Mouse (Mus musculus) hindbrain, embryonic 15.5 days (tissue): ENCODE measurements around the gene Med1. TPM values are rescaled to one million over a fixed set of nuclear protein-coding genes. Genes with fewer than 3 reads are reported as not detected.
A peak's percentile ranks its signal among the peaks of the same experiment; 100 is the strongest.
"Not testable (repeated sequence)": the region's sequence is repeated elsewhere in the genome, so short reads cannot be mapped to it uniquely, and the experiment has no call there.

ENCODE experiments used
- ATAC-seq: fragments of 200-750 bp; cut with Nextera tagmentation; 2 replicates; pipeline ENCODE4 v1.8.0; 2017; ENCODE audit warnings: low read depth, moderate number of reproducible peaks, moderate TSS enrichment; ENCODE audit not compliant: low FRiP score
- H3K27ac ChIP-seq: fragments of 300-500 bp; sonication (generic); replicated peaks from 2 replicates; pipeline ENCODE4 v1.5.1; 2015; ENCODE audit warnings: mild to moderate bottlenecking, inconsistent platforms
- H3K27me3 ChIP-seq: fragments of 300-500 bp; sonication (generic); 2 replicates; pipeline ENCODE4 v1.6.1; 2015; ENCODE audit warnings: control low read depth, inconsistent platforms
- H3K36me3 ChIP-seq: fragments of 300-500 bp; sonication (generic); 2 replicates; pipeline ENCODE4 v1.6.1; 2015; ENCODE audit warnings: control low read depth, inconsistent platforms
- H3K4me1 ChIP-seq: fragments of 300-500 bp; sonication (generic); replicated peaks from 2 replicates; pipeline ENCODE4 v1.6.1; 2015; ENCODE audit warnings: control low read depth, inconsistent platforms
- H3K4me2 ChIP-seq: fragments of 300-500 bp; sonication (generic); 2 replicates; pipeline ENCODE4 v1.6.1; 2015; ENCODE audit warnings: moderate library complexity, mild to moderate bottlenecking, inconsistent platforms
- H3K4me3 ChIP-seq: fragments of 300-500 bp; sonication (generic); 2 replicates; pipeline ENCODE4 v1.5.1; 2015; ENCODE audit warnings: mild to moderate bottlenecking, inconsistent platforms
- H3K9ac ChIP-seq: fragments of 300-500 bp; sonication (generic); 2 replicates; pipeline ENCODE4 v1.6.1; 2015; ENCODE audit warnings: inconsistent platforms
- H3K9me3 ChIP-seq: fragments of 300-500 bp; sonication (generic); 2 replicates; pipeline ENCODE4 v1.6.1; 2016; ENCODE audit warnings: control low read depth, inconsistent platforms
- WGBS: fragments of 180-500 bp; shearing (Covaris S2); methylation state at CpG from one replicate; pipeline ENCODE4 v1.1.7; 2015; 5-methylcytosine and 5-hydroxymethylcytosine counted together
- polyA plus RNA-seq: library from polyadenylated mRNA; unstranded; fragments of >200 nt; fragmentation: Nextera tagmentation; extraction: Ambion mirVana; gene quantifications from 2 replicates; pipeline ENCODE4 v1.2.1, GENCODE M21; 2015

Gene Med1
- polyA plus RNA-seq, 1 experiment from 2014 or later, result 55.3 TPM

GRCm38 (mm10) chr11:98201791-98202640 lies 8.9 kb upstream of the Med1 start:
- H3K9me3 ChIP-seq, result no peaks in the 10 kb centered on the region
- H3K27ac ChIP-seq, result peak overlapping the region; percentile 97
- no peaks in the 10 kb centered on the region for H3K36me3 ChIP-seq
- peak overlapping the region; percentile 91 for H3K4me3 ChIP-seq
- peak overlapping the region; percentile 80 for H3K4me2 ChIP-seq
- ATAC-seq, result peak; percentile 2; the same call in 1 of the 2 replicates
- H3K4me1 ChIP-seq, result peaks cover 24% of the 10 kb centered on the region
- H3K9ac ChIP-seq, result peak overlapping the region; percentile 78
- 1% methylated on average over 27 of the region's 27 CpGs for WGBS
- no peaks in the 10 kb centered on the region for H3K27me3 ChIP-seq

GRCm38 (mm10) chr11:98190820-98191219 lies 2.3 kb downstream of the Med1 start:
- H3K4me1 ChIP-seq, result peaks cover 23% of the 10 kb centered on the region
- no peak overlapping the region for H3K4me3 ChIP-seq
- no peak overlapping the region for H3K4me2 ChIP-seq
- H3K27ac ChIP-seq, result no peak overlapping the region
- H3K36me3 ChIP-seq, result peaks cover 26% of the 10 kb centered on the region
- no peak for ATAC-seq
- no peak overlapping the region for H3K9ac ChIP-seq
- no peaks in the 10 kb centered on the region for H3K27me3 ChIP-seq
- 86% methylated on average over 5 of the region's 5 CpGs for WGBS
- H3K9me3 ChIP-seq, result no peaks in the 10 kb centered on the region

- H3K4me3 ChIP-seq, result no peak overlapping the region
- H3K27ac ChIP-seq, result no peak overlapping the region
- no peak overlapping the region for H3K9ac ChIP-seq
- no peak for ATAC-seq
- H3K9me3 ChIP-seq, result no peaks in the 10 kb centered on the region
- WGBS, result 95% methylated on average over 9 of the region's 9 CpGs
- H3K27me3 ChIP-seq, result no peaks in the 10 kb centered on the region
- peaks cover 48% of the 10 kb centered on the region for H3K36me3 ChIP-seq
- no peak overlapping the region for H3K4me2 ChIP-seq
- H3K4me1 ChIP-seq, result peaks cover 19% of the 10 kb centered on the region
Observed at GRCm38 (mm10) chr11:98187640-98188395, 5.3 kb downstream of the Med1 start.

GRCm38 (mm10) chr11:98182149-98182548 lies 10.9 kb downstream of the Med1 start:
- H3K9me3 ChIP-seq, H3K27me3 ChIP-seq, H3K4me1 ChIP-seq, H3K27ac ChIP-seq, H3K9ac ChIP-seq, ATAC-seq, H3K4me2 ChIP-seq, H3K4me3 ChIP-seq: not testable (repeated sequence)
- 91% methylated on average over 3 of the region's 3 CpGs for WGBS
- H3K36me3 ChIP-seq, result peaks cover 68% of the 10 kb centered on the region

GRCm38 (mm10) chr11:98168400-98168799 lies 24.7 kb downstream of the Med1 start:
- 91% methylated on average over 1 of the region's 1 CpGs for WGBS
- no peaks in the 10 kb centered on the region for H3K9me3 ChIP-seq
- H3K36me3 ChIP-seq, result peaks cover 71% of the 10 kb centered on the region
- no peak overlapping the region for H3K27ac ChIP-seq
- no peaks in the 10 kb centered on the region for H3K4me1 ChIP-seq
- no peak overlapping the region for H3K4me3 ChIP-seq
- no peak for ATAC-seq
- no peak overlapping the region for H3K9ac ChIP-seq
- no peak overlapping the region for H3K4me2 ChIP-seq
- H3K27me3 ChIP-seq, result no peaks in the 10 kb centered on the region

- no peaks in the 10 kb centered on the region for H3K27me3 ChIP-seq
- H3K9ac ChIP-seq, result no peak overlapping the region
- peaks cover 3% of the 10 kb centered on the region; the same call in 1 of the 2 replicates for H3K4me1 ChIP-seq
- H3K4me2 ChIP-seq, result no peak overlapping the region
- no peak overlapping the region for H3K4me3 ChIP-seq
- 89% methylated on average over 6 of the region's 6 CpGs for WGBS
- no peaks in the 10 kb centered on the region for H3K9me3 ChIP-seq
- peaks cover 42% of the 10 kb centered on the region for H3K36me3 ChIP-seq
- no peak for ATAC-seq
- H3K27ac ChIP-seq, result no peak overlapping the region
Observed at GRCm38 (mm10) chr11:98155094-98155493, 38.0 kb downstream of the Med1 start.

- Histone ChIP-seq H3K9me3 (no peaks in the 10 kb centered on the region), H3K4me1 (peaks cover 28% of the 10 kb centered on the region), H3K27me3 (no peaks in the 10 kb centered on the region), H3K9ac (no peak overlapping the region), H3K4me2 (peak overlapping the region; percentile 94), H3K4me3 (peak overlapping the region; percentile 96), H3K36me3 (peaks cover 9% of the 10 kb centered on the region), H3K27ac (no peak overlapping the region)
- WGBS, result 14% methylated on average over 10 of the region's 10 CpGs
- no peak for ATAC-seq
Observed at GRCm38 (mm10) chr11:98150625-98151156, 42.4 kb downstream of the Med1 start.

GRCm38 (mm10) chr11:98149786-98150624 lies 43.1 kb downstream of the Med1 start, which contains the start of gene Fbxl20:
Fbxl20 (minus strand) TSS chr11:98150403.
- H3K4me3 ChIP-seq, result peak within 1 kb of the TSS; percentile 96
- peak within 1 kb of the TSS; percentile 98 for H3K27ac ChIP-seq
- H3K9ac ChIP-seq, result peak within 1 kb of the TSS; percentile 94
- ATAC-seq, result peak; percentile 90
- peak within 1 kb of the TSS; percentile 94 for H3K4me2 ChIP-seq
- H3K9me3 ChIP-seq, result no peaks in the 10 kb centered on the region
- H3K4me1 ChIP-seq, result peaks cover 31% of the 10 kb centered on the region
- H3K36me3 ChIP-seq, result peaks cover 2% of the 10 kb centered on the region
- WGBS, result under 1% methylated on average over 51 of the region's 65 CpGs
- no peaks in the 10 kb centered on the region for H3K27me3 ChIP-seq

- under 1% methylated on average over 36 of the region's 57 CpGs for WGBS
- peak overlapping the region; percentile 94 for H3K9ac ChIP-seq
- H3K36me3 ChIP-seq, result no peaks in the 10 kb centered on the region
- H3K9me3 ChIP-seq, result no peaks in the 10 kb centered on the region
- peak overlapping the region; percentile 96 for H3K4me3 ChIP-seq
- H3K27ac ChIP-seq, result peak overlapping the region; percentile 98
- peaks cover 31% of the 10 kb centered on the region for H3K4me1 ChIP-seq
- peak overlapping the region; percentile 94 for H3K4me2 ChIP-seq
- H3K27me3 ChIP-seq, result no peaks in the 10 kb centered on the region
- peak; percentile 93 for ATAC-seq
Observed at GRCm38 (mm10) chr11:98149304-98149750, 43.8 kb downstream of the Med1 start.

GRCm38 (mm10) chr11:98148551-98149301 lies 44.4 kb downstream of the Med1 start:
- 4% methylated on average over 34 of the region's 45 CpGs for WGBS
- peak; percentile 12; the same call in 1 of the 2 replicates for ATAC-seq
- peak overlapping the region; percentile 98 for H3K27ac ChIP-seq

GRCm38 (mm10) chr11:98145856-98146255 lies 47.2 kb downstream of the Med1 start:
- no peak overlapping the region for H3K9ac ChIP-seq
- no peak overlapping the region for H3K27ac ChIP-seq
- no peak for ATAC-seq
- no peak overlapping the region for H3K4me2 ChIP-seq
- 86% methylated on average over 7 of the region's 7 CpGs for WGBS
- H3K4me1 ChIP-seq, result peaks cover 31% of the 10 kb centered on the region
- H3K4me3 ChIP-seq, result no peak overlapping the region
- H3K36me3 ChIP-seq, result no peaks in the 10 kb centered on the region
- H3K27me3 ChIP-seq, result no peaks in the 10 kb centered on the region
- H3K9me3 ChIP-seq, result no peaks in the 10 kb centered on the region

More at GRCm38 (mm10) chr11:98148551-98149301, 44.4 kb downstream of the Med1 start:
- peaks cover 31% of the 10 kb centered on the region for H3K4me1 ChIP-seq
- H3K4me3 ChIP-seq, result peak overlapping the region; percentile 96
- no peaks in the 10 kb centered on the region for H3K36me3 ChIP-seq
- peak overlapping the region; percentile 94 for H3K9ac ChIP-seq
- H3K4me2 ChIP-seq, result peak overlapping the region; percentile 94
- H3K9me3 ChIP-seq, result no peaks in the 10 kb centered on the region
- H3K27me3 ChIP-seq, result no peaks in the 10 kb centered on the region
